Mouse (Mus musculus) bone marrow, adult 2 months (tissue): ENCODE results near the gene Arhgap45. TPM values are rescaled to one million over a fixed set of nuclear protein-coding genes. Genes with fewer than 3 reads are reported as not detected.
A peak's percentile ranks its signal among the peaks of the same experiment; 100 is the strongest.
"Not testable (repeated sequence)": the region's sequence is repeated elsewhere in the genome, so short reads cannot be mapped to it uniquely, and the experiment has no call there.

Experiments used
- H3K27ac ChIP-seq: fragments of 200-500 bp; 2 replicates; pipeline ENCODE4 v1.5.1; 2012; ENCODE audit warnings: low read depth, mild to moderate bottlenecking, control low read depth, inconsistent platforms, low read length; ENCODE audit not compliant: control insufficient read depth, poor library complexity, insufficient read depth
- H3K4me1 ChIP-seq: fragments of 200-500 bp; 2 replicates; pipeline ENCODE4 v1.6.1; 2011; ENCODE audit warnings: low read length; ENCODE audit not compliant: control insufficient read depth, insufficient read depth
- H3K4me3 ChIP-seq: fragments of 200-500 bp; replicated peaks from 2 replicates; pipeline ENCODE3; 2011; ENCODE audit warnings: mild to moderate bottlenecking, low read depth, low read length, control low read depth; ENCODE audit not compliant: control insufficient read depth
- CTCF ChIP-seq: fragments of 200-500 bp; IDR thresholded peaks from 2 replicates; pipeline ENCODE4 v1.5.1; 2011; ENCODE audit warnings: low read length, control low read depth; ENCODE audit not compliant: control insufficient read depth, insufficient read depth
- POLR2A ChIP-seq: fragments of 200-500 bp; IDR thresholded peaks from 2 replicates; pipeline ENCODE4 v1.6.1; 2011; ENCODE audit warnings: low read depth, mild to moderate bottlenecking, control low read depth, low read length, borderline replicate concordance; ENCODE audit not compliant: control insufficient read depth
- WGBS: fragments of 180-500 bp; shearing (Covaris S2); methylation state at CpG from one replicate; pipeline ENCODE4 v1.1.7; 2018; 5-methylcytosine and 5-hydroxymethylcytosine counted together
- polyA plus RNA-seq: library from polyadenylated mRNA; stranded (reverse); fragments of >200 nt; gene quantifications from 2 replicates; pipeline ENCODE4 v1.2.4, GENCODE M21; 2011; ENCODE audit warnings: low replicate concordance; ENCODE audit not compliant: missing spikeins, insufficient read depth, insufficient read length

The Arhgap45 gene
- polyA plus RNA-seq, 1 experiment: 291 TPM

GRCm38 (mm10) chr10:80048834-80049233 is 32.4 kb downstream of the Arhgap45 start:
- WGBS: 49% methylated on average over 3 of the region's 3 CpGs
- TF ChIP-seq CTCF (no peak), POLR2A (no peak)
- Histone ChIP-seq H3K27ac (no peak overlapping the region), H3K4me3 (no peak overlapping the region), H3K4me1 (peaks cover 5% of the 10 kb centered on the region; the same call in 1 of the 2 replicates)

DNA sequence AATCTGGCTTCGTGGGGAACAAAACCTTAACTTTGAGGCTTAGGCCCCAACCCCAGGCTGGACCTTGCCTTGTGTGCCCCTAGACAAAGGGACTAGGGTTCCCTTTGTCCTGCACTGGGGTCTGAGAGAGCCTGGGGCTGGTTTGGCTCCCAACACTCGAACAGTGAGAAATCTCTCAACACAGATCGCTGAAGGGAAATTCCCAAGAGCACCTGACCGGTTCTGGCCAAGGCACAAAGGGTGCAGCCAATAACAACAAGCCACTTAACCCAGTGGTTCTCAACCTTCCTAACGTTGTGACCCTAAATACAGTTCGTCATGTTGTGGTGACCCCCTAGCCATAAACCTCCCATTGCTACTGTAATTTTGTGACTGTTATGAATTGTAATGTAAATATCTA is 33.8 kb downstream of the Arhgap45 start:
- Histone ChIP-seq H3K27ac (no peak overlapping the region), H3K4me3 (no peak overlapping the region), H3K4me1 (peaks cover 5% of the 10 kb centered on the region; the same call in 1 of the 2 replicates)
- TF ChIP-seq CTCF: no peak
- no peak for TF ChIP-seq POLR2A
- 50% methylated on average over 6 of the region's 6 CpGs for WGBS

- Histone ChIP-seq H3K4me3 (no peak overlapping the region), H3K4me1 (peaks cover 6% of the 10 kb centered on the region; the same call in 1 of the 2 replicates), H3K27ac (peak overlapping the region; percentile 91)
- WGBS: 54% methylated on average over 15 of the region's 15 CpGs
- TF ChIP-seq POLR2A: no peak
- no peak for TF ChIP-seq CTCF
Measured at GRCm38 (mm10) chr10:80050885-80051617, 34.6 kb downstream of the Arhgap45 start.

GRCm38 (mm10) chr10:80051618-80052373 is 35.3 kb downstream of the Arhgap45 start:
- 11% methylated on average over 14 of the region's 14 CpGs for WGBS
- Histone ChIP-seq H3K27ac (peak overlapping the region; percentile 91), H3K4me3 (no peak overlapping the region), H3K4me1 (peaks cover 6% of the 10 kb centered on the region; the same call in 1 of the 2 replicates)
- TF ChIP-seq POLR2A (peak; percentile 39; the same call in 1 of the 2 replicates), CTCF (no peak)

DNA sequence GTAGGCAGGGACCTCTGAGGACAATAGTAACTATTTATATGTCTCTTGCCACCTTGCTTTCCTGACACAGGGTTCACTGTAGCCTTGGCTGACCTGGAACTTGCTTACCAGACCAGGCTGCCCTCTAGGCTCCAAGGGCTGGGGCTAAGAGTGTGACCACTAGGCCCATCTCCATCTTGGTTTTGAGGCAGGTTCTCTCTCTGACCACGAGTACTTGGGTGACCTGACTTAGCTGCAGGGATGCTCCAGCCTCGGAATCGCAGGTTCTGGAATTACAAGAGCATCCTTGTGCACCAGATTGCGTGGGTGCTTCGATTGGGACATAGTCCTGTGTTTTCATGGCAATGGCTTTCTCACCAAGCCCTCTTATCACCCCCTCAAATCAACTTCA is 35.9 kb downstream of the Arhgap45 start:
- WGBS: 73% methylated on average over 5 of the region's 5 CpGs

DNA sequence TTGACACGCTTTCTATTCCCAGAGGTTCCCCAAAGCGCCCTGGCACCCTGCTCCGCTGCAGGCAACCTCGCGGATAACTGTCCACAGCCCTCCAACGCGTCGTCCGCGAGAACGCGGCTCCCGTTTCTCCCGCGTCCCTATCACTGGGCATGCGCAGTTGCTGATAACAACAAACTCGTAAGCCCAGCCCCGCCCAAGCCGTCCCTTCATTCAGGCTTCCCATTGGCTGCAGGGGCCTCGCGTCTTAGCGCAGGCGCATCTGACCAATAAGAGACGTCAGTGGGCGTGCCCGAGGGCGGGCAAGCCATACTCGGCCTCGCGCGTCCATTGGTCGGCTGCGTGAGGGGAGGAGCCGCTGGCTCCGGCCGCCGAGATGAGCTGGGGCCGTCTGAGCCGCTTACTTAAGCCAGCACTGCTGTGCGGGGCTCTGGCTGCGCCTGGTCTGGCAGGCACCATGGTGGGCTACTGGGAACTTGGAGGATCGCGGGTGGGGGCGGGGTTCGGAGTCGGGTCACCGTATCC is 36.9 kb downstream of the Arhgap45 start:
- TF ChIP-seq POLR2A (peak; percentile 92), CTCF (no peak)
- Histone ChIP-seq H3K4me3 (peak overlapping the region; percentile 84), H3K27ac (peak overlapping the region; percentile 97), H3K4me1 (peaks cover 6% of the 10 kb centered on the region; the same call in 1 of the 2 replicates)
- under 1% methylated on average over 47 of the region's 47 CpGs for WGBS

More for the DNA sequence above, 35.9 kb downstream of the Arhgap45 start:
- peaks cover 6% of the 10 kb centered on the region; the same call in 1 of the 2 replicates for H3K4me1 ChIP-seq
- peak overlapping the region; percentile 91 for H3K27ac ChIP-seq
- TF ChIP-seq CTCF (no peak), POLR2A (no peak)
- H3K4me3 ChIP-seq: no peak overlapping the region

GRCm38 (mm10) chr10:80053831-80054815 is 37.7 kb downstream of the Arhgap45 start:
- Histone ChIP-seq H3K4me1 (peaks cover 6% of the 10 kb centered on the region; the same call in 1 of the 2 replicates), H3K27ac (peak overlapping the region; percentile 97), H3K4me3 (peak overlapping the region; percentile 84)
- under 1% methylated on average over 77 of the region's 77 CpGs for WGBS
- TF ChIP-seq CTCF: peak; percentile 35; the same call in 1 of the 2 replicates
- peak; percentile 24; the same call in 1 of the 2 replicates for TF ChIP-seq POLR2A

- not testable (repeated sequence) for H3K27ac ChIP-seq, H3K4me1 ChIP-seq
- peak overlapping the region; percentile 84 for H3K4me3 ChIP-seq
- 6% methylated on average over 3 of the region's 3 CpGs for WGBS
Measured at GRCm38 (mm10) chr10:80054911-80055310, 38.5 kb downstream of the Arhgap45 start.
